Comparison of ENCODE assay signal across 12 mouse cellular contexts in the genomic region with DNA sequence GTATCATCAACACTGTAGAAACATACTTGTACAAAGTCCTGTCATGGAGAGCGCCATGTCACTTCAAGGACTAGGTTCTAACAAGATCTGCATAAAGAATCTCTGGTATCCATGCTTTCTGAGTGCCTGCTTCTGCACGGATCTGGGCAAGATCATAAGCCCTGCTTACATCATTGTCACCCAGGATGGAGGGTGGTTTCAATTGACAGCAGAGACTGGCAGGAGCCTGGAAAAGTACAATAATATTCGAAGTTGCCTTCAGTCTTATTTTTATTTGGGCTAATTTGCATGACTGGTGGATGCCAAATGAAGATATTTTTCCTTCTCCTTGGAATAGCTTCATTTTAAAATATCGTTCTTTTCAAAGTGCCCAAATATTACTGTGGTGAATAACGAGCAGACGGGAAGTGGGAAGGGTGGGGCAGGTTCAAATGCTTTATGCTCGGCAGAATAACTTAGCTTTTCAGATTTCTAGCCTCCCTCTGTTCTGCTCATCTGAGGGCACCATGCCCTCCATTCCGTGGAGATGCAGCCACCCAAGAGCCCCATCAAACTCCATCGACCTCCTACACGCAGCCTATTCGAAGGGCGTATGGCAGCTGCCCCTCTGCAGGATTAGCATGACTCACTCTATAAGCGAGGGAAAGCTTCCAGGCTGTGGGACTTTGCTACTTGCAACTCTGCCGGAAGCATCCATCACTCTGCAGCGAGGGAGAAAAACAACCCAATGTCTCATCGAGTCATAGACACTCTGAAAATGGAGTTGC.
A peak's percentile ranks its signal among the peaks of the same experiment; 100 is the strongest.
DNase-seq lines count a peak whose midpoint lies in the region; ATAC-seq lines count a peak whose summit lies in the region.
"Had no signal": no experiment of that assay in that cellular context is flagged by ENCODE, and none has a peak within 500 bp of the region (broad histone marks: within the 10 kb centered on the region; RNA-seq: fewer than 3 reads in every experiment).

No protein-coding gene starts in this region.

- WGBS in heart, embryonic 13.5 days: 65% methylated on average over 16 of the region's 16 CpGs
- 70% methylated on average over 16 of the region's 16 CpGs for WGBS in liver, embryonic 11.5 days

- no peak overlapping the region for H3K4me3 ChIP-seq in heart, embryonic 13.5 days
- H3K4me3 ChIP-seq in liver, embryonic 11.5 days (ENCODE audit: low read depth, low read length): no peak overlapping the region
- H3K4me3 ChIP-seq: liver, embryonic 15.5 days had no signal

- H3K27ac ChIP-seq in heart, embryonic 13.5 days (replicated peaks): peak overlapping the region; percentile 67
- no peak overlapping the region for H3K27ac ChIP-seq in liver, embryonic 11.5 days (ENCODE audit: low read depth, low read length)
- H3K27ac ChIP-seq: liver, embryonic 15.5 days had no signal

- H3K36me3 ChIP-seq in heart, embryonic 13.5 days: no peaks in the 10 kb centered on the region
- no peaks in the 10 kb centered on the region for H3K36me3 ChIP-seq in liver, embryonic 11.5 days (ENCODE audit: control insufficient read depth, insufficient read depth, low read length)
- H3K36me3 ChIP-seq: liver, embryonic 15.5 days had no signal

- peak overlapping the region; percentile 25; the same call in 1 of the 2 replicates for H3K4me2 ChIP-seq in heart, embryonic 13.5 days
- no peak overlapping the region for H3K4me2 ChIP-seq in liver, embryonic 11.5 days
- H3K4me2 ChIP-seq: liver, embryonic 15.5 days had no signal

- H3K4me1 ChIP-seq in heart, embryonic 13.5 days: peaks cover 70% of the 10 kb centered on the region
- no peaks in the 10 kb centered on the region for H3K4me1 ChIP-seq in liver, embryonic 11.5 days (replicated peaks; ENCODE audit: control insufficient read depth, insufficient read depth, low read length)
- H3K4me1 ChIP-seq: liver, embryonic 15.5 days had no signal

- no peak for ATAC-seq in heart, embryonic 13.5 days (ENCODE audit: extremely low read depth, insufficient number of reproducible peaks, low FRiP score, low TSS enrichment)
- no peak for ATAC-seq in liver, embryonic 11.5 days (replicated peaks; ENCODE audit: low FRiP score)
- ATAC-seq: midbrain, embryonic 16.5 days had no signal

- H3K9ac ChIP-seq in heart, embryonic 13.5 days: no peak overlapping the region
- no peak overlapping the region for H3K9ac ChIP-seq in liver, embryonic 11.5 days (ENCODE audit: low read depth, low read length)
- H3K9ac ChIP-seq: liver, embryonic 15.5 days had no signal

- no peak for DNase-seq in heart, adult 9 months (ENCODE audit: low spot score in 2 of 2)
- peak; percentile 73 for DNase-seq in 3T3-L1 (ENCODE audit: low read depth, low spot score)
- DNase-seq in frontal cortex, adult 2 months (ENCODE audit: extremely low spot score in 1 of 2, low spot score in 1 of 2): peak; percentile 84 to 86
- peak; percentile 76 to 86 for DNase-seq in left cerebral cortex, adult 9 months (ENCODE audit: low spot score in 2 of 2)
- no peak for DNase-seq in spleen, postnatal 14 days (ENCODE audit: low spot score in 2 of 2)
- no peak for DNase-seq in liver, embryonic 11.5 days (ENCODE audit: low spot score)
- DNase-seq in cerebellum, postnatal 10 days: no peak
- DNase-seq: cerebellum, adult 8-10 months; kidney, adult 9 months had no signal

- H3K9me3 ChIP-seq in heart, embryonic 13.5 days: no peaks in the 10 kb centered on the region
- no peaks in the 10 kb centered on the region for H3K9me3 ChIP-seq in liver, embryonic 11.5 days (ENCODE audit: control insufficient read depth, low read length)
- H3K9me3 ChIP-seq: liver, embryonic 15.5 days had no signal

- no peaks in the 10 kb centered on the region for H3K27me3 ChIP-seq in heart, embryonic 13.5 days (replicated peaks)
- H3K27me3 ChIP-seq in liver, embryonic 11.5 days (replicated peaks; ENCODE audit: control insufficient read depth, insufficient read depth, low read length): no peaks in the 10 kb centered on the region
- H3K27me3 ChIP-seq: liver, embryonic 15.5 days had no signal

Comparison
In these comparisons a context has a peak if more than half of its experiments do, and no peak if none do; other contexts are left out.
1. DNase-seq: peak in 3T3-L1 (single experiment), frontal cortex, adult 2 months (2 of 2) and left cerebral cortex, adult 9 months (2 of 2); none in heart, adult 9 months (0 of 2), spleen, postnatal 14 days (0 of 2), liver, embryonic 11.5 days (single experiment) and cerebellum, postnatal 10 days (0 of 2).